Mouse (Mus musculus) megakaryocyte, embryonic 14.5 days (primary cell): ENCODE measurements around the gene Gpc6. TPM values are rescaled to one million over a fixed set of nuclear protein-coding genes. Genes with fewer than 3 reads are reported as not detected.

Experiments
- H3K27me3 ChIP-seq: replicated peaks from 2 replicates; pipeline ENCODE3; 2012; ENCODE audit warnings: inconsistent platforms
- H3K36me3 ChIP-seq: replicated peaks from 2 replicates; pipeline ENCODE3; 2012; ENCODE audit warnings: low read length, inconsistent platforms, mixed read lengths
- H3K4me1 ChIP-seq: 2 replicates; pipeline ENCODE4 v1.6.1; 2012; ENCODE audit warnings: inconsistent platforms
- H3K4me3 ChIP-seq: replicated peaks from 2 replicates; pipeline ENCODE3; 2012; ENCODE audit warnings: moderate library complexity, mild to moderate bottlenecking, inconsistent platforms
- H3K9me3 ChIP-seq: 2 replicates; pipeline ENCODE4 v1.6.1; 2012; ENCODE audit warnings: inconsistent platforms
- FLI1 ChIP-seq: IDR thresholded peaks from 2 replicates; pipeline ENCODE4 v1.6.1; 2012; ENCODE audit warnings: low read length, inconsistent platforms, mixed read lengths
- GATA1 ChIP-seq: IDR thresholded peaks from 3 replicates; pipeline ENCODE4 v1.6.1; 2012; ENCODE audit warnings: mixed read lengths, low read length, inconsistent platforms, borderline replicate concordance
- polyA plus RNA-seq: library from polyadenylated mRNA; stranded (reverse); fragments of >175 nt; gene quantifications from 2 replicates; pipeline ENCODE4 v1.2.3, GENCODE M21; 2012; ENCODE audit warnings: low replicate concordance; ENCODE audit not compliant: insufficient read depth

The Gpc6 gene
- polyA plus RNA-seq, 1 experiment = not detected

DNA sequence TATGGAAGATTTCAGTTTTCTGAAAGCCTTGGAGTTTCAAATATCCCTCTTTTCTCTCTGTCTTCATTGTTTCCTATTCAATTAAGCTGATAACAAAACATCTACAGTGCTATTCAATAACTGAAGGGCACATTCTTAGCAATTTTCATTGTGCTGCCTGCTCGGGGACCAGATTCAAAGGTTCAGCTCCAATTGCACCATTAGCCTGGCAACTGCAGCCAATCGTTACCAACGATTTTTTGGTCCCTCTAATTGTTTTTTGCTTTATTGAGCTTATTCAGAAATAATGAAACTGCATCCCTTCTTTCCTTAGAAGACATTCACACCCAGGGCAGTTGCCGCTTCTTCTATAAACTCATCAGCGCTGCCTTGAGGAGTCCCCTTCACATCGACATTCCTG is 128.2 kb downstream of the Gpc6 start:
- no peaks in the 10 kb centered on the region for H3K4me1 ChIP-seq
- H3K9me3 ChIP-seq = 0 out of 2 replicates have a peak, but pooled peaks cover 5% of the 10 kb centered on the region
- H3K27me3 ChIP-seq = no peaks in the 10 kb centered on the region
- H3K36me3 ChIP-seq = no peaks in the 10 kb centered on the region
- TF ChIP-seq FLI1 (no peak), GATA1 (no peak)
- H3K4me3 ChIP-seq = no peak overlapping the region

DNA sequence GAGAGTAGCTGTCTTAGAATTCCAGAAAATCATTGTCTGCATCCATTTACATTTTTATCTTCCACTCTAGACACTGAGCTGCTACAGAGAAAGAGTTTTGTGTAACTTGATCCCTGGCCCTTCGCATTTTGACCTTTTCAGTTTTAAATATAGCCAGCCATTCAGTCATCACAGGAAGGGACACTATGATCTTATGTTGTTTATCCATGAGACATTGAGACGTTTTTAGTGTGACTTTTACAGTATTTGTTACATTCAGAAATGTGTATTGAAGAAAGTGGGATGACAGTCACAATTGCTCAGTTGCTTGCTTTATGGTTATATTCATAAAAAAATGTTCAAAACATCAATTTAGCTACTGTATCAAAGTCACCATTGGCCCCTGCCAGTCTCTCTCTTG is 130.0 kb downstream of the Gpc6 start:
- Histone ChIP-seq H3K9me3 (peaks cover 6% of the 10 kb centered on the region), H3K4me1 (no peaks in the 10 kb centered on the region), H3K4me3 (no peak overlapping the region), H3K36me3 (no peaks in the 10 kb centered on the region), H3K27me3 (no peaks in the 10 kb centered on the region)
- TF ChIP-seq FLI1 (no peak), GATA1 (no peak)

DNA sequence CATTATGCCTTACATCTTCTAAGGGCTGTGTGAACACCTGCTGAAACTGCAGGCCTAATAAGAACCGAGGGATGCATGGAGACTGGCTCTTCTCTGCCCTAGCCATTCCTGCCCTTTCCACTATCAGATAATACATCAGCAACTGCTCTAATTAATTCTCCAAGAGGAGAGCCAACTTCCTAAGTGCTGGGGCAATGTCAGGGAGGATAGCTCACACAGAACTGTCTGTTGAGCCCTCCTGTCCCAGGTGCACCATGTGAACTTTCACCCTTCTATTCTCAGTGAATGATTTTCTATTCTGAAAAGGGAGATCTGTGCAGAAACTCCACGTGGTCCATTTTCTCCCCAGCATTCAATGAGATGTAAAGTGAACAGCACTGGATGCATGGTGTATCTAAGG is 136.0 kb downstream of the Gpc6 start:
- Histone ChIP-seq H3K27me3 (no peaks in the 10 kb centered on the region), H3K9me3 (peaks cover 23% of the 10 kb centered on the region), H3K4me3 (no peak overlapping the region), H3K36me3 (no peaks in the 10 kb centered on the region), H3K4me1 (no peaks in the 10 kb centered on the region)
- no peak for TF ChIP-seq FLI1
- TF ChIP-seq GATA1 = no peak

DNA sequence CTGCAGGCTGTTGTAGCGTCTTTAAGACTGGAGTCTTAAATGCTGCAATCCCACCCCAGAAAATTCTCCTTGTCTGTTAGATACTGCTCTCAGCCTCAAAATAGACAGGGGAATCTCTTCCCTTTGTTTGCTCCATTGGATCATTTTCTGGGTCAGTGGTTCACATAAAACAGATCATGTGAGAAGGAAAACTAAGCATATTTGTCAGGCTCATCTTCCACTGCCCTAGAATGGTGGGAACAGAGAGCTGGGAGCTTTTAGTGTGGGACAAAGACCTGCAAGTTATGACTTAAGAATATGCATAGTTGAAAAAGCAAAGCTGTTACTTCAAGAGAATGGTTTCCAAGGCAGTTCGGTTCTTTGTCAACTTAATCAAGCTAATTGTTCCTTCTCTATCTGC is 136.4 kb downstream of the Gpc6 start:
- no peaks in the 10 kb centered on the region for H3K36me3 ChIP-seq
- TF ChIP-seq FLI1 = no peak
- no peak for TF ChIP-seq GATA1
- no peaks in the 10 kb centered on the region for H3K4me1 ChIP-seq
- no peak overlapping the region for H3K4me3 ChIP-seq
- no peaks in the 10 kb centered on the region for H3K27me3 ChIP-seq
- H3K9me3 ChIP-seq = peaks cover 23% of the 10 kb centered on the region

DNA sequence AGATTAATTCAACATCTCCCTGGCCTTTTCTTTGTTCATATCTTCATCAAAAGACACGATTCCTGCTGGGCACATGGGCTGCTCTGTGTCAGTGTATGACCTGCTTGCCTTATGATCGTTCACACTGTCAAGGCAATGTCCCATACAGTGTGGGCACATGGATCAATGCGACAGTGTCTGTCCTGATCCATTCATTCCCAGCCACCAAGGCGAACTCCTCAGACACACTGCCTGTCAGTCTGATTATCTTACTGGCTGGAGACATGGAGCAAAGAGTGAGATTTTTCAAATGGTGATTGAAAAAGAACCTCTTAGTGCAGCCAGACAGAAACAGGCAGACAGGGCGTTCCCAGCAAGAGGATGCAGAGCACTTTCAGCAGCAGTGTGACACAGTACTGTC is 143.1 kb downstream of the Gpc6 start:
- Histone ChIP-seq H3K36me3 (no peaks in the 10 kb centered on the region), H3K4me3 (no peak overlapping the region), H3K27me3 (no peaks in the 10 kb centered on the region), H3K9me3 (peaks cover 16% of the 10 kb centered on the region), H3K4me1 (no peaks in the 10 kb centered on the region)
- TF ChIP-seq FLI1 (no peak), GATA1 (no peak)

DNA sequence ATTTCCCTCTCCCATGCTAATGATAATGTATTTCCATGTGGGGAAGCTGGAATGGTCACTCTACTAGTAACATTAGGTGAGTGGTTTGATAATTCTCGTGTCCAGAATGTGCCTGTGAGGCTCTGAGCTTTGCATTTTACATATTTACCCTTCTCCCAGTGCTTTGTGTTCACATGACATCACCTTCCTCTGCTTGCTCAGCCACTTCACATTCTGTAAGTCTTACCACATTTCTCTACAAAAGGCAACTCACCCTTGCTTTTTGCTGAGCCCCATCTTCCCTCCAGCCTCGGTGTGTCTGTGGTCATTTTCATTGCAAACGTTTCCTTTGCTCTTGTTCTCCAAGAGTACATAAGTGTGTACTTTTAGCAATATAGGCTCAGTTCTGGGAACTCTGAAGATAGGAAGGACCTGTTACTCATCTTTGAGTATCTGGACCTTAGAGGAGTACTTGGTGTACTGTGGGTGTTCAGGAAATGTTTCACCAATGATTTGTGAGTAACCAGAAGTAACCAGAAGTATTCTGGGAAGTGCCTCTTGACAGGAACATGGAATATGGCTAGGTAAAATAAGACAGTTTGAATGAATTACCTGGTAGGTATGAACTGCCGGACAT is 145.5 kb downstream of the Gpc6 start:
- Histone ChIP-seq H3K36me3 (no peaks in the 10 kb centered on the region), H3K4me1 (no peaks in the 10 kb centered on the region), H3K27me3 (no peaks in the 10 kb centered on the region), H3K9me3 (peaks cover 5% of the 10 kb centered on the region), H3K4me3 (no peak overlapping the region)
- TF ChIP-seq GATA1 = no peak
- no peak for TF ChIP-seq FLI1

DNA sequence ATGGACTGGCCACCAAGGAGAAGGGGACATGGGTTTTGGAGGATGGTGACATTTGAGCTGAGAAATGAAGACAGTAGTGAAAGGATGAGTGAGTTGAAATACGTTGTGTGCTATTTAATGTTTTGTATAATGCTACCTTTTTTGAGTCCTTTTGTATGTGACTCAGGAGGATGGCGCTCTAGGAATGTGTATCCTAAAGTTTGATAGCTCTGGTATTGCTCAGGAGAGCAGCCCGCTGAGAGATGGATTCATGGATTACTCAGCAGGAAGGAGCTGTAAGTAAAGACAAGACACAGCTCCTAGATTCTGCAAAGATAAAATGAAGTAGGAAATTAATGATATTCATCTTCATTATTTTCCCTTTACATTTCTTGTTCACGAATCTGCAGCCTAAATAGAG is 168.5 kb downstream of the Gpc6 start:
- Histone ChIP-seq H3K36me3 (no peaks in the 10 kb centered on the region), H3K27me3 (no peaks in the 10 kb centered on the region), H3K9me3 (peaks cover 16% of the 10 kb centered on the region; the same call in 1 of the 2 replicates), H3K4me3 (no peak overlapping the region), H3K4me1 (no peaks in the 10 kb centered on the region)
- no peak for TF ChIP-seq FLI1
- no peak for TF ChIP-seq GATA1

DNA sequence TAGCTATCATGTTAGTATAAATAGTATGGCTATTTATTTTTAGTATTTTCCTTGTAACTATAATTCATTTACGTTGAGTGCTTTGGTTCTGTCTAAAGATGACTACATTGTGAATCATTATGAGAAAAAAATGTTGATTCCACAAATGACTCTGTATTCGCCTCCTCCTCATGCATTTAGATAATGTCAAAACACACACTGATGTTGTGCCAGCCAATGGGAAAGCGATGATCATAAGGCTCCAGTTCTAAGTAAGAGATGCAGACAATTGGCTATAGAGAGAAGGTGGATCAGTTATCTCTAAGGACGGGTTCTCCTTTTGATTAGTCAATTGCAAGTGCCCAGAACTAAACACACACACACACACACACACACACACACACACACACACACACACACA is 181.8 kb downstream of the Gpc6 start:
- H3K4me3 ChIP-seq = no peak overlapping the region
- H3K27me3 ChIP-seq = no peaks in the 10 kb centered on the region
- TF ChIP-seq GATA1 (no peak), FLI1 (no peak)
- no peaks in the 10 kb centered on the region for H3K36me3 ChIP-seq
- H3K4me1 ChIP-seq = no peaks in the 10 kb centered on the region
- H3K9me3 ChIP-seq = peaks cover 3% of the 10 kb centered on the region

DNA sequence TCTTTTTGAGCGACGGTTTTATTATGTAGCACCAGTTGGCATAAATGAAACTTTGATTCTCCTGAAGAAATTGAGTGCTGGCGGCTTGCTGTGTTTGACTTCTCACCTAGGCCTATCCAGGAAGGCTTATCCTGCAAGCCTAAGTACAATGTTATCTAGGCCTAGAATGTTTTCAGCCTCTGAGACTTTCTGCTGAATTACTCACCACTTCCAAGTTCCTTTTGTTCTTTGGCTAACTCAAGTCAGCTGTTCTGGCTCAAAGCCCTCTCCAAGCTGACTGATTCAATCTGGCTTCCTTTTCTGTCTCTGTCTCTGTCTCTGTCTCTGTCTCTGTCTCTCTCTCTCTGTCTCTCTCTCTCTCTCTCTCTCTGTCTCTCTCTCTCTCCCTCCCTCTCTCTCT is 188.0 kb downstream of the Gpc6 start:
- Histone ChIP-seq H3K27me3 (no peaks in the 10 kb centered on the region), H3K4me3 (no peak overlapping the region), H3K4me1 (no peaks in the 10 kb centered on the region), H3K36me3 (no peaks in the 10 kb centered on the region), H3K9me3 (no peaks in the 10 kb centered on the region)
- no peak for TF ChIP-seq FLI1
- TF ChIP-seq GATA1 = no peak

DNA sequence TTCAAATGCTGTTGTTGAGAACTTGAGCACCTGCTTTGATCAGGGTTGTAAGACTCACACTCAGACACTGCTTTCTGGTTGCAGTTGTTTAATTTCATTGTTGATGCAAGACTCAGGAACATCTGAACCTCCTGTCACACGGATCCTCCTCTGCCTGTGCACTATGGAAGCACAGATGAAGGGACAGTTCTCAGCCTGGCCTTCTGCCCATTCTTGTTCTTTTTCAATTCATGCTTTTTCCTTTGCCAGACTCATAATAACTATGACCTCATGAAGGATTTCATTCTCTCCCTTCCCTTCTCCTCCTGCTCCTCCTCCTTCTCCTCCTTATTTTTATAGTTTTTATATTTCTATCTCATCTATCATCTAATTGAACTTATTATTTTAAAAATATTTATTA is 196.9 kb downstream of the Gpc6 start:
- no peak overlapping the region for H3K4me3 ChIP-seq
- no peak for TF ChIP-seq FLI1
- no peak for TF ChIP-seq GATA1
- H3K36me3 ChIP-seq = no peaks in the 10 kb centered on the region
- no peaks in the 10 kb centered on the region for H3K27me3 ChIP-seq
- H3K4me1 ChIP-seq = no peaks in the 10 kb centered on the region
- no peaks in the 10 kb centered on the region for H3K9me3 ChIP-seq

DNA sequence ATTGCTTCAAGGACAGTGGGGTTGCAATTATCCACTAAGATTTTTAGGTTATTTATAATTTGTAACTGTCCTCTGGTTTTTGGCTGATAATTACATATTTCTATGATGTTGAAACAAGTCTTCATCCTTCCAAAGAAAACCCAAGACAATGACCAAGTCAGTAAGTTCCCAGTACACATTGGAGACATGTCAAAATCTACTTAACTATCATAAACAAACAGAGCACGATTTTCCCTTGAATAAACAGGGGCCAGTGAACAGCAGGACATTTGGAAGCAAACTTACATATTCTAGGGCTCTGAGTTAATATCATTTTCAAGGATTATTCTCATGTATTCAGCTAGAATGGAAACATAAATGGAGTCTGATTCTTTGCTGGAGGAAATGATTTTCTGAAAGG is 205.2 kb downstream of the Gpc6 start:
- Histone ChIP-seq H3K4me3 (no peak overlapping the region), H3K36me3 (no peaks in the 10 kb centered on the region), H3K27me3 (no peaks in the 10 kb centered on the region), H3K4me1 (no peaks in the 10 kb centered on the region), H3K9me3 (peaks cover 7% of the 10 kb centered on the region)
- no peak for TF ChIP-seq GATA1
- TF ChIP-seq FLI1 = no peak
